Mouse (Mus musculus) cortical plate, adult 2 months (tissue): ENCODE measurements around the gene Mkln1.

Source experiments
- CTCF ChIP-seq: fragments of 200-500 bp; IDR thresholded peaks from 2 replicates; pipeline ENCODE4 v1.5.1; 2011; ENCODE audit warnings: mild to moderate bottlenecking, control low read depth, low read length; ENCODE audit not compliant: insufficient read depth; ENCODE audit errors: extremely low read depth
- POLR2A ChIP-seq: fragments of 200-500 bp; IDR thresholded peaks from 2 replicates; pipeline ENCODE4 v1.6.1; 2011; ENCODE audit warnings: mild to moderate bottlenecking, low read length, control low read depth; ENCODE audit not compliant: insufficient read depth; ENCODE audit errors: extremely low read depth

- TF ChIP-seq CTCF (peak; percentile 11; the same call in 1 of the 2 replicates), POLR2A (no peak)
Observed at GRCm38 (mm10) chr6:31412487-31412886, 14.0 kb downstream of the Mkln1 start.
